Mouse (Mus musculus) E14TG2a.4 (cell line): ENCODE results near the gene Map3k19.

Experiments used
- CTCF ChIP-seq: conservative IDR thresholded peaks from 2 replicates; pipeline ENCODE4 v1.5.1; 2014; ENCODE audit warnings: low read length
- POU5F1 ChIP-seq: IDR thresholded peaks from 2 replicates; pipeline ENCODE4 v1.6.1; 2014; ENCODE audit warnings: low read length, borderline replicate concordance

- TF ChIP-seq CTCF (no peak), POU5F1 (no peak)
Measured at GRCm38 (mm10) chr1:127796752-127797151, 58.1 kb downstream of the Map3k19 start.
